Mouse (Mus musculus): ENCODE data around the gene Rasgef1b.

The Rasgef1b gene

GRCm38 (mm10) chr5:99252203-99253135 lies 476.4 kb downstream of the Rasgef1b start:
- DNase-seq (ENCODE audit: low read depth, low spot score), result peak; percentile 86

GRCm38 (mm10) chr5:99251379-99252202 lies 477.3 kb downstream of the Rasgef1b start:
- peak; percentile 16 for DNase-seq (ENCODE audit: low read depth, low spot score)

- DNase-seq (ENCODE audit: low read depth, low spot score), result no peak
Observed at GRCm38 (mm10) chr5:99250820-99251219, 478.0 kb downstream of the Rasgef1b start.

- peak; percentile 89 for DNase-seq (ENCODE audit: low read depth, low spot score)
Observed at GRCm38 (mm10) chr5:99248501-99248900, 480.4 kb downstream of the Rasgef1b start.

- peak; percentile 36 for DNase-seq (ENCODE audit: low read depth, low spot score)
Observed at GRCm38 (mm10) chr5:99247915-99248314, 480.9 kb downstream of the Rasgef1b start.

- DNase-seq (ENCODE audit: low read depth, low spot score), result no peak
Observed at GRCm38 (mm10) chr5:99247441-99247840, 481.4 kb downstream of the Rasgef1b start.

GRCm38 (mm10) chr5:99246972-99247371 lies 481.9 kb downstream of the Rasgef1b start:
- no peak for DNase-seq (ENCODE audit: low read depth, low spot score)

- peak; percentile 44 for DNase-seq (ENCODE audit: low read depth, low spot score)
Observed at GRCm38 (mm10) chr5:99241988-99242740, 486.7 kb downstream of the Rasgef1b start.

GRCm38 (mm10) chr5:99240501-99240900 lies 488.4 kb downstream of the Rasgef1b start:
- DNase-seq (ENCODE audit: low read depth, low spot score), result no peak

- DNase-seq (ENCODE audit: low read depth, low spot score), result no peak
Observed at GRCm38 (mm10) chr5:99239677-99240076, 489.2 kb downstream of the Rasgef1b start.

GRCm38 (mm10) chr5:99238150-99238549 lies 490.7 kb downstream of the Rasgef1b start:
- no peak for DNase-seq (ENCODE audit: low read depth, low spot score)

- DNase-seq (ENCODE audit: low read depth, low spot score), result no peak
Observed at GRCm38 (mm10) chr5:99236888-99237752, 491.7 kb downstream of the Rasgef1b start.

GRCm38 (mm10) chr5:99236431-99236830 lies 492.4 kb downstream of the Rasgef1b start:
- no peak for DNase-seq (ENCODE audit: low read depth, low spot score)

GRCm38 (mm10) chr5:99234275-99234674 lies 494.6 kb downstream of the Rasgef1b start:
- DNase-seq (ENCODE audit: low read depth, low spot score), result no peak

- no peak for DNase-seq (ENCODE audit: low read depth, low spot score)
Observed at GRCm38 (mm10) chr5:99233176-99233575, 495.7 kb downstream of the Rasgef1b start.

- DNase-seq (ENCODE audit: low read depth, low spot score), result no peak
Observed at GRCm38 (mm10) chr5:99232410-99232809, 496.5 kb downstream of the Rasgef1b start.

GRCm38 (mm10) chr5:99230476-99230875 lies 498.4 kb downstream of the Rasgef1b start:
- DNase-seq (ENCODE audit: low read depth, low spot score), result no peak

- DNase-seq (ENCODE audit: low read depth, low spot score), result no peak
Observed at GRCm38 (mm10) chr5:99227361-99227760, 501.5 kb downstream of the Rasgef1b start.

- no peak for DNase-seq (ENCODE audit: low read depth, low spot score)
Observed at GRCm38 (mm10) chr5:99224571-99225011, 504.3 kb downstream of the Rasgef1b start.

GRCm38 (mm10) chr5:99223869-99224498 lies 504.9 kb downstream of the Rasgef1b start:
- DNase-seq (ENCODE audit: low read depth, low spot score), result no peak

Measured in R1 (cell line).